Mouse (Mus musculus) embryonic fibroblast, embryonic 13.5 days (primary cell): ENCODE measurements at regions not wholly inside any gene's neighbourhood (a gene's known extent, or its start where the extent isn't known, plus 50 kb on each side); places are given as distances from the start of the nearest gene placed in this dataset.

Experiments used
- CTCF ChIP-seq: IDR thresholded peaks from 2 replicates; pipeline ENCODE4 v1.5.1; 2011; ENCODE audit warnings: mild to moderate bottlenecking, control low read depth, low read length, moderate library complexity, borderline replicate concordance; ENCODE audit not compliant: insufficient read depth
- POLR2A ChIP-seq: IDR thresholded peaks from 2 replicates; pipeline ENCODE4 v1.6.1; 2011; ENCODE audit warnings: low read depth, mild to moderate bottlenecking, control low read depth, low read length, moderate library complexity

GRCm38 (mm10) chr9:72180972-72181371 is 69.3 kb upstream of the Tcf12 start:
- no peak for TF ChIP-seq POLR2A
- TF ChIP-seq CTCF = no peak
